Mouse (Mus musculus) heart, postnatal 0 days (tissue): ENCODE measurements around the gene Zfp575.

Experiments
- CTCF ChIP-seq: IDR thresholded peaks from 2 replicates; pipeline ENCODE4 v1.5.1; 2016; ENCODE audit warnings: antibody characterized with exemption, control low read depth, low read depth
- EP300 ChIP-seq: IDR thresholded peaks from 2 replicates; pipeline ENCODE4 v1.6.1; 2016; ENCODE audit warnings: antibody characterized with exemption, low read depth

DNA sequence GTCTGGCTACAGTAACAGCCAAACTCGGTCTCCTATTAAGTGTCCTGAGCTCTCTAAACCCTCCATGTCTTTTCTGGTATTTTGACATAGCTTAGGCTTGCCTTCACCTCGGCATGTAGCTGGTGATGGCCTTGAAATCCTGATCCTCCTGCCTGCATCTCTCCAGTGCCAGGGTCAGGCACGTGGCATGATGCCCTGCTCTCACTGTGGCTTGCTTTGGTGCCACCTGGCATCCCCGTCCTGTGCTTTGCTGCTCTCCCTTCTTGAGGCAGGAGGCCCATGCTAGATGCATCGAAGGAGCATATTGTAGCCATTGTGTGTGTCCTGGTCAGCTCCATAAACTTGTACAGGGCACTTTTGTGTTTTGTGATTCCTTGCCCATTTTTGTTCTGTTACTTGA, 49.9 kb downstream of the Zfp575 start:
- TF ChIP-seq CTCF (no peak), EP300 (no peak)
